Mouse (Mus musculus): ENCODE data around the gene Pros1. TPM values are rescaled to one million over a fixed set of nuclear protein-coding genes. Genes with fewer than 3 reads are reported as not detected.

Pros1 gene
- 0.85 TPM for total RNA-seq (2023)

DNA sequence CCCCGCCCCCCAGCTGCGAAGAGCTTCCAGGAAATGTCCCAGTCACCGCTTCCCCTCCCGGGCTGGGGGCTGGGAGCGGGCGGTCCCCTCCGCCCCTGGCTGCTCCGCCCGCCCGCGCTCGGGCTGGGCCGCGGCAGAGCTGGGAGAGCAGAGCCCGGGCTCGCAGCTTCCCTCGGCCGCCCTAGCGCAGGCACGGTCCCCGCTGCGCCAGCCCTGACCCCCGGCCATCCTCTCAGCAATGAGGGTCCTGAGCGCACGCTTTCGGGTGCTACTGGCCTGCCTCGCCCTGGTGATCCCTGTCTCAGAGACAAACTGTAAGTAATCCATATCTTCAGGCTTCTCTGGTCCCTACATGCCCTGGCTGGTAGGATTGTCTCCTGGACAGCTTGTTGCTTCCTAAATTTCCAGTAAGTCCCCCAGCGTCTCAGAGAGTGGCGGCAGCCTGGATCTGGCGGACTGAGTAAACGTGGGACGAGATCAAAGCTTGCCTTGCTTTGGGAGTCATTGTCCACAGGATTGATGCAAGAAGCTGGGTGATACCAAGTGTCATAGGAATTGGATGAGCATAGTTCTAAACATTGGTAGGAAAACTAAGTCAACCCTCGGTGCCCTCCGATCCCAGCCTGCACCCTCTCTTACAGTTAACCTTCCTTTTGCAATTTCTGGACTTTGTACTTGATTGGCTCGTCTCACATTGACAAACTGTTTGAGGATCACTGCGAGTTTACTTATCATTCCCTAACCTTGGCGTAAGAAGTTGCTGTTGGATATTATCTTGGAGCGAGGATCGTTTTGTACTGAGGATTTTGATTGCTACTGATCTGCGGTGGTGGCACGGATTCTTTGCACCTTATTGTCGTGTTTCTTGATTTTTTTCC, at the start of gene Pros1:
TSS of gene Pros1 (plus strand) at position 117 of the 878 bp plus-strand sequence.

DNA sequence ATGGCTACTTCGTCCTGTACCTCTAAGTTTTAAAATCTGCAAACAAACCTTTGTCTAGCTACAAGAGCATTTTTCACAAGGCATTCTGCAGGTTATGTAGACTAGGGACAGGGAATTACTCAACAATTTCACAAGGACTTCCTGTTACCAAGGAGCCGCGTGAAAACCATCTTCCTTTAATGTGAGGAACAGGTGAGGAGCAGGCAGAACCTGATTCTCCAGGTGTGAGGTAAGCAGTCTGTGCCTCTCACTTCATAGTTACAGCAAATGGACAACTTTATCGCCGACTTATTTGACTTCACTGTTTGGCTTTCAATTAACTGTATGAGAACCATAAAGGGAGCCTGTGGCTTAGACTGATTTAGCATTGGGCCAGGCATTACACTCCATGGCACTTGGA, 39.6 kb upstream of the Pros1 start, which contains the start of gene Stx19:
TSS of gene Stx19 (plus strand) at position 186 of the 400 bp plus-strand sequence.

GRCm38 (mm10) chr16:62846498-62847312, 7.4 kb upstream of the Pros1 start, which contains the start of gene Arl13b:
TSS of gene Arl13b (minus strand) at chr16:62847040.

Other genes with a start within 250 kb of the Pros1 start
- gene Nsun3, start 67.5 kb upstream of the Pros1 start, total RNA-seq (2023) = 15.9 TPM
- not detected for gene Stx19, start 39.6 kb upstream of the Pros1 start, total RNA-seq (2023)
- gene Arl13b, start 7.3 kb upstream of the Pros1 start, total RNA-seq (2023) = 11.3 TPM